Mouse (Mus musculus) C2C12 (cell line): ENCODE results near the gene Lrrc47. TPM values are rescaled to one million over a fixed set of nuclear protein-coding genes. Genes with fewer than 3 reads are reported as not detected.

ENCODE experiments used
- H3K27me3 ChIP-seq: one replicate; pipeline ENCODE4 v1.6.1; 2011; ENCODE audit not compliant: control insufficient read depth, insufficient read depth, insufficient read length
- H3K36me3 ChIP-seq: one replicate; pipeline ENCODE4 v1.6.1; 2011; ENCODE audit not compliant: control insufficient read depth, insufficient read depth
- H3K4me3 ChIP-seq: one replicate; pipeline ENCODE4 v1.5.1; 2011; ENCODE audit warnings: mild to moderate bottlenecking, control low read depth; ENCODE audit not compliant: poor library complexity, insufficient read depth, severe bottlenecking
- H3K79me2 ChIP-seq: one replicate; pipeline ENCODE4 v1.6.1; 2011; ENCODE audit not compliant: control insufficient read depth, insufficient read depth
- H3K79me3 ChIP-seq: one replicate; pipeline ENCODE4 v1.6.1; 2011; ENCODE audit warnings: low read depth, control low read depth
- H3ac ChIP-seq: one replicate; pipeline ENCODE3; 2011; ENCODE audit warnings: low read depth; ENCODE audit not compliant: control insufficient read depth, insufficient read length
- CEBPB ChIP-seq: IDR thresholded peaks from one replicate; pipeline ENCODE4 v1.6.1; 2011; ENCODE audit warnings: low read depth, mild to moderate bottlenecking, control low read depth, moderate library complexity
- CTCF ChIP-seq: IDR thresholded peaks from one replicate; pipeline ENCODE4 v1.5.1; 2011; ENCODE audit not compliant: control insufficient read depth, insufficient read depth, insufficient read length
- FOSL1 ChIP-seq: IDR thresholded peaks from one replicate; pipeline ENCODE4 v1.8.0; 2011; ENCODE audit warnings: mild to moderate bottlenecking, low read length; ENCODE audit not compliant: poor library complexity, insufficient read depth, severe bottlenecking
- MAX ChIP-seq: IDR thresholded peaks from one replicate; pipeline ENCODE4 v1.6.1; 2011; ENCODE audit warnings: mild to moderate bottlenecking, control low read depth
- MYOD1 ChIP-seq: IDR thresholded peaks from one replicate; pipeline ENCODE4 v1.6.1; 2011; ENCODE audit warnings: low read depth; ENCODE audit not compliant: control insufficient read depth, insufficient read length
- MYOG ChIP-seq: IDR thresholded peaks from one replicate; pipeline ENCODE4 v1.6.1; 2011; ENCODE audit not compliant: control insufficient read depth, insufficient read length; ENCODE audit errors: extremely low read depth
- USF1 ChIP-seq: IDR thresholded peaks from one replicate; pipeline ENCODE4 v1.6.1; 2011; ENCODE audit warnings: low read depth, mild to moderate bottlenecking, control low read depth, moderate library complexity
- polyA plus RNA-seq: library from polyadenylated mRNA; unstranded; fragments of >200 nt; fragmentation: generic; extraction: Trizol; gene quantifications from one replicate; pipeline ENCODE4 v1.2.1, GENCODE M21; 2012; ENCODE audit warnings: missing spikeins

Lrrc47 gene
- polyA plus RNA-seq, 1 experiment, result 41.7 TPM

DNA sequence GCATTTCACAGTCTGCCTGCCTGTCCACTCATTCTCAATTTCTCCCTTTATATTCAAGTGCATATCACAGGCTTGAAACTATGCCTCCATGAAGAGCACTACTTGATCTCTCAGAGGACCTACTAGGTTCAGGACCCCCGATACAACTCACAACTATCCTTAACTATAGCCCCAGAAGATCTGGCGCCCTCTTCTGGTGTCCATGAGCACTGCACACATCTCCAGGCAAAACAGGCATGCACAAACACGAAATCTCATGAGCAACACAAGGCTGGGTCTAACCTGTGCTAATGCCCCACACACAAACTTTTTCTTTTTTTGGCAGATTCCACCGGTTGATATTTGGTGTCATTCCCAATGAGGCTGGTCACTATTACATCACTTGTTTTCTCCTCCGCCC is 34.3 kb downstream of the Lrrc47 start:
- Histone ChIP-seq H3ac (no peak overlapping the region), H3K4me3 (no peak overlapping the region), H3K79me2 (no peaks in the 10 kb centered on the region), H3K79me3 (no peaks in the 10 kb centered on the region), H3K36me3 (no peaks in the 10 kb centered on the region), H3K27me3 (peaks cover 12% of the 10 kb centered on the region)
- TF ChIP-seq FOSL1, result no peak

DNA sequence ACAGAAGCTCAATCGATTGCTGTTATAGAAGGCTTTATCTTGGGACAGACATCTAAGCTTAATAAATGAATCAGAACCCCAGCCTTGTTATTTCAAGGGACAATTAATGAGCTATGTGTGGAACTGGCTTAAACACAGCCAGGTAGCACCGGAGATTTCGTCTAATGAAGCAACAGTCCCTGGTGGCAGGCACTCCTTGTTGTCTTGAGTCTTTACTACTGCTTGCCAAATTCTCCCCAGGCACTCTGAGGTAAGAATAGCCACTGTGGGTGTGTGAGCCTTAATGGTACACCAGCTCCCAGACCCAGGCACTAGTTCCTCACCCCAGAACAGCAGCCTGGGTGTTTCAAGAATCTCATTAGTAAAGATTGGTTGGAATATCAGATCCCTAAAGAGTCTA is 39.9 kb downstream of the Lrrc47 start:
- no peak for TF ChIP-seq FOSL1
- no peak for TF ChIP-seq CTCF
- no peak for TF ChIP-seq MAX
- TF ChIP-seq MYOD1, result no peak
- Histone ChIP-seq H3ac (no peak overlapping the region), H3K4me3 (no peak overlapping the region), H3K79me3 (no peaks in the 10 kb centered on the region), H3K36me3 (no peaks in the 10 kb centered on the region), H3K79me2 (no peaks in the 10 kb centered on the region), H3K27me3 (no peaks in the 10 kb centered on the region)

DNA sequence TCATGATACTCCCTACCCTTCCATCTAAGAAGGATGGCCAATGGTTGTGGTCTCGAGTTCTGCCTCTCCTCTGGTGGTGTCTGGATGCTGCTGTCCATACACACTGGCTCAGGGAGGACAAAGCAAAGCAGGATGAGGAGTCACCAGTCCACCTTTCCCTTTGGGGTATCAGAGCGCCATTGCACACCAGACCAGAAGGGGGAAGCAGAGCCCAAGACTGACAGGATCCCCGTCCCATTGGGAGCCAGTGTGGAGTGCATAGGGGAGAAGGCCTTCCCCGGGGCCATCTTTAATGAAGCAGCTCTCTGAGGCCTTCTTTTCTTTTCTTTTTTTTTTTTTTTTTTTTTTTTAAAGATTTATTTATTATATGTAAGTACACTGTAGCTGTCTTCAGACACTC is 41.5 kb downstream of the Lrrc47 start:
- Histone ChIP-seq H3K79me2 (no peaks in the 10 kb centered on the region), H3ac (no peak overlapping the region), H3K27me3 (no peaks in the 10 kb centered on the region), H3K79me3 (no peaks in the 10 kb centered on the region), H3K4me3 (no peak overlapping the region), H3K36me3 (no peaks in the 10 kb centered on the region)
- TF ChIP-seq MYOD1 (no peak), CEBPB (no peak), FOSL1 (no peak), MAX (no peak), CTCF (no peak), MYOG (no peak), USF1 (no peak)

DNA sequence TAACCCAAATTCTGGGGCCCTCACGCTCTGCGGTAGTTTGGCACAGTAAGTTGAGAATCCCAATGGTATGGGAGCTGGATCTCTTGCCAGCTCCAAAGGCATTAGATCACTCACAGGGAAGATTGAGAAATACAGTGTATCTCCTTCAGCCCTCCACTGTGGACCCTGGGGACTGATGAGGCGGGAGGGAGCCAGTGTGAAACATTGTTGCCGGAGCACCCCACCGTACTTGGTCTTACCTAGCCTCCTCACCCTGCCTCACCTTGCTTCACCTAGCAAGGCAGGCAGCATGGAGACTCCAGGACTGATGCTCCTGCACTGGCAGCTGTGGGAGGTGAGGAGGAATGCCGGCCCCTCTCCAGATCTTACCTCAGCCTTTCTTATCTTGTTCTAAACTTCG is 44.0 kb downstream of the Lrrc47 start:
- Histone ChIP-seq H3K36me3 (no peaks in the 10 kb centered on the region), H3K79me3 (no peaks in the 10 kb centered on the region), H3ac (no peak overlapping the region), H3K27me3 (peaks cover 10% of the 10 kb centered on the region), H3K79me2 (no peaks in the 10 kb centered on the region), H3K4me3 (no peak overlapping the region)
- no peak for TF ChIP-seq FOSL1
- no peak for TF ChIP-seq USF1
- TF ChIP-seq CTCF, result no peak
- TF ChIP-seq CEBPB, result no peak
- TF ChIP-seq MYOD1, result no peak
- no peak for TF ChIP-seq MYOG
- no peak for TF ChIP-seq MAX

DNA sequence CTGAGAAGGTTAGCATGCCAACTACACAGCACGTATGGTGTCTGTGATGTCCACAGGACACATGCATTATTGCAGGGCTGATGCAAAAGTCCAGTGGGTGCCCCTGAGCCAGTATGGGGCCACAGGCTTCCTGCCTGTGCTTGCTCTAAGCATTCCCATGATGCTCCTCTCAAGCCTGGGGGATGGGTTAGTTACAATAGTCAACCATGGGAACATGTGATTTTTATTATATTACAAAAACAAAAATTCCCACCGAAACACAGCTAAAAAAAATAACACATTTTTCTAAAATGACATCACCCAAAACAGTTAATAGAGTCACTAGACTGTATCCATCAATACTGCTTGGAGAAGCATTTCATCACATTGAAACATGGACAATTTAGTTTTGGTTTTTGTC is 44.5 kb downstream of the Lrrc47 start:
- Histone ChIP-seq H3K4me3 (no peak overlapping the region), H3K79me2 (no peaks in the 10 kb centered on the region), H3K79me3 (no peaks in the 10 kb centered on the region), H3ac (no peak overlapping the region), H3K27me3 (peaks cover 10% of the 10 kb centered on the region), H3K36me3 (no peaks in the 10 kb centered on the region)
- TF ChIP-seq USF1 (no peak), CEBPB (no peak), FOSL1 (no peak)

DNA sequence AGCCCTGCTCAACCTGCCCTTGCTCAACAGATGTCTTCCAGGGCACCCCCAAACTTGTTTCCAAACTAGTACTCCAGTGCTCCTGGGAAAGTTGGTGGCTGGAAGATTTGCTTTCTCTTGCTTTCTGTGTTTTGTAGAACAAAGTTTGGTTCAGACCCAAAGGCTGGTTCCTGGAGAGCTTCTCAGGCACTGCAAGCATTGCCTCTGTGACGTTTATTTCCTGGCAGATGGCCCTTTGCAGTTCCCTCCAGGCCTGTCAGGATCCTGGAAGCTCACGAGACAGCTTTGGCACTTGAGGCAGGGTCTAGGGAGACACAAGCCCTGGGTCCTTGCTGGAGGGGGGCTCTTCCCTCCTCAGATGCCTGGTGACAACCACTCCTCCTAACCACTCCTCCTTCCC is 45.1 kb downstream of the Lrrc47 start:
- H3K79me2 ChIP-seq, result no peaks in the 10 kb centered on the region
- TF ChIP-seq FOSL1, result no peak
- TF ChIP-seq USF1, result no peak
- no peak for TF ChIP-seq CTCF

DNA sequence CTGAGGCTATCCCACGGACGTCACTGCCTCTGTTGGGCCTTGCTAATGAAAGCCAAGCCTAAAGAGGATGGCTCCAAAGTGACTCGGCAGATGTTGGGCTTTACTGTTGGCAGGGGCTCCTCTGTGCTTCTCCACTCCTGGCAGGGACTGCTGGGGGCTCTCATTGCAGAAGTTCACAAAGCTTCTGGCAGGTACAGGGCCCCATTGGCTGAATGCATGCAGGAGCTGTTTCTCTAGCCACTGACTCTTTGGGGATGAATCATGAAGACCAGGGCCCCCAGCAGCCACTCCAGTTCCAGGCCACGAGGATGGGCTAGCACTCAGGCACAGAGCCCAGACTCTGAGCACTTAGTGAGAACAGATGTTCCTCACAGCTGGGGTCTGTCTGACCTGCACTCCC is 46.2 kb downstream of the Lrrc47 start:
- H3K79me3 ChIP-seq, result no peaks in the 10 kb centered on the region
- peaks cover 19% of the 10 kb centered on the region for H3K27me3 ChIP-seq
- no peak for TF ChIP-seq CEBPB
- TF ChIP-seq CTCF, result no peak
- TF ChIP-seq USF1, result no peak
- TF ChIP-seq FOSL1, result no peak
- TF ChIP-seq MYOD1, result no peak
- TF ChIP-seq MYOG, result no peak
- no peak for TF ChIP-seq MAX
- H3ac ChIP-seq, result no peak overlapping the region
- H3K36me3 ChIP-seq, result no peaks in the 10 kb centered on the region
- H3K79me2 ChIP-seq, result no peaks in the 10 kb centered on the region
- no peak overlapping the region for H3K4me3 ChIP-seq

More for the DNA sequence above, 45.1 kb downstream of the Lrrc47 start:
- no peaks in the 10 kb centered on the region for H3K36me3 ChIP-seq
- H3K4me3 ChIP-seq, result no peak overlapping the region
- no peak overlapping the region for H3ac ChIP-seq
- H3K79me3 ChIP-seq, result no peaks in the 10 kb centered on the region
- H3K27me3 ChIP-seq, result peaks cover 13% of the 10 kb centered on the region
